Mouse (Mus musculus): Measurements from ENCODE around the gene Herpud1.

DNA sequence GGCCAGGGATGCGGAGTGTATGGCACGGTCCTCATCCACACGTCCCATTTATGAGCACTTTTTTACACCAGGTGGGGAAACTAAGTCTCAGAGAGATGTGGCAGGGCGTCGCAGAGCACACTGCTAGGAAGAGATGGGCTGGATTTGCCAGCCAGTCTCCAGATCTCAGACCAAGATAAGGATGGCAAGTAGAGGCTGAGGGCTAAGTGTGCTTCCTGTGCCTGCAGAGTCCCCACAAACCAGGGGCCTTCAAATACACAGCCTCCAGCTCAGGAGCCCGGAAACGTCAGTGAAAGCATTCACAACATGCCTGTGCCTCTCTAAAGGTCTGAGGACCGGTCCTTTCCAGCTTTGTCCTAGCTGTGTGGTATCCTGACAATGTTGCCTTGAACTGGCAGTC, 48.7 kb upstream of the Herpud1 start:
- no peak for TF ChIP-seq POLR2A (IDR thresholded peaks at IDR 0.05; ENCODE audit: extremely low read depth, insufficient read depth, low read length)
- no peak for TF ChIP-seq CTCF (IDR thresholded peaks at IDR 0.05; ENCODE audit: extremely low read depth, insufficient read depth, low read length)
